Mouse (Mus musculus) spleen, adult 18-20 months (tissue): ENCODE measurements around the gene Col16a1.

Experiments used
- DNase-seq, 2 experiments: peaks; one replicate each; pipeline ENCODE4 v3.0.0; 2022; ENCODE audit warnings: mixed read lengths in 2 of 2

Col16a1 gene

GRCm38 (mm10) chr4:130045609-130046008, 2.0 kb upstream of the Col16a1 start:
- DNase-seq = peak; percentile 30 to 44

- DNase-seq = no peak
Observed at GRCm38 (mm10) chr4:130048203-130048479, 501 bp downstream of the Col16a1 start.

DNA sequence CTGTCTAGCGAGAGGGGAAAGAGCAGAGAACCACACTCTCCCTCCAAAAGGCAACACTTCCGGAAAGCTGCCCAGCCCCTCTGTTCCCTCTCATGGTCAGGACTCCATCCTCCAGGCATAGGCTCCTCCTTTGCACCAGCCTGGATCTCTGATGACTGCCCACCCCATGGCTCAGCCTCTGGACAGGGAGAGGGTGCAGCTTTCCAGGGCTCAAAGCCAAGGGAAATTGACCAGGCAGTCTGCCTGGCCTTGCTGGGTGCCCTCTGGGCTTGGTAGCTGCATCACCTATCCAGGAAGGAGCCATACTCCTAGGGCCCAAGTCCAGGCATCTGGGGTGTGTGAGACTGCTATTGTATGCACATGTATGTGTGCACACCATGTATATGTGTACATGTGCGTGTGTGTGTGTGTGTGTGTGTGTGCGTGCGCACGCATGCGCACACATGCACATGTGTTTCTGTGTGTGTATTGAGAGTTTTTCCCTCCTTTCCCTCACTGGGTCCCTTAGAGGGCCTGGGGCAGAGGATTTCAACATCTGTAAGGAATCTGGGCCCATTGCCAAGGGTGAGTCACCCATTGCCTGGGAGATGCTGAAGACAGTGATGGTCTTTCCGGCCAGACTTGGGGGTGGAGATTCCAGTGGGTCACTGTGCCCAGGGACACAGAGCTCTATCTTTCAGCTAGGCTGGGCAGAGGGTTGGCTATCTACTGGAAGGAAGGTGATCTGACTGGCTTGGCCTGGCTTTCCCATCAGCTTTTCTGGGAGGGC, 2.6 kb downstream of the Col16a1 start:
- no peak for DNase-seq

DNA sequence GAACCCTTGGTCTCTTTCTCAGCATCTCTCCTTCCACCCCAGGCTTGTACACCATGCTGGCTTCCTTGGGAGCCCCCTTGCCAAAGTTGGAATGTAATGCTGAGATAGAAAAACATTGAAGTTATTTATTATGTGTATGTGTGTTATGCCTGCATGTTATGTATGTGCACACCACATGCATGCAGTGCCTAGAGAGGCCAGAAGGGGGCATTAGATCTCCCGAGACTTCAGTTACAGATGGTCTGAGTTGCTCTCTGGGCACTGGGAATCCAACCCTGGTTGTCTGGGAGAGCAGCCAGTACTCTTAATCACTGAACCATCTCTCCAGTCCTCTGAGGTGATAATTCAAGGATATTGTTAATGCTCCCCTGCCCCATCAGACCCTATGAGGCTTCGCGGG, 4.6 kb downstream of the Col16a1 start:
- DNase-seq = no peak

- no peak for DNase-seq
Observed at GRCm38 (mm10) chr4:130053111-130053510, 5.5 kb downstream of the Col16a1 start.

DNA sequence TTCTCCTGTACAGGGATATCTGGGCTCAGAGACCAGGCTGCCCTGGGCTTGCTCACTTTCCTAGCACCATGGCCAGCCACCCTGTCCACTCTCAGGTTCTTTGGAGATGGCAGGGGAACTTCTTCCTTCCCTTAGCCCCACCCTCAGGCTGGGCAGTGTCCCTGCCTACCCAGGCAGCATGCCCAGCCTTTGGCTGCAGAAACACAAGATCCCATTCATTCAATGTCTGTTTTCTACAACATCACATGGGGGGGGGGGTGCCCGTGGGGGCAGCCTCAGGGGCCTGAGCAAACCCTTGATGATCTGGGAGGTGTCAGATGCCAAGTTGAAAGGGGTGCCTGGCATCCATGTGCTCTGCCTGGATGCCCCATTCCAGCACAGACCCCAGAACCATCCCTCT, 7.1 kb downstream of the Col16a1 start:
- DNase-seq = no peak

DNA sequence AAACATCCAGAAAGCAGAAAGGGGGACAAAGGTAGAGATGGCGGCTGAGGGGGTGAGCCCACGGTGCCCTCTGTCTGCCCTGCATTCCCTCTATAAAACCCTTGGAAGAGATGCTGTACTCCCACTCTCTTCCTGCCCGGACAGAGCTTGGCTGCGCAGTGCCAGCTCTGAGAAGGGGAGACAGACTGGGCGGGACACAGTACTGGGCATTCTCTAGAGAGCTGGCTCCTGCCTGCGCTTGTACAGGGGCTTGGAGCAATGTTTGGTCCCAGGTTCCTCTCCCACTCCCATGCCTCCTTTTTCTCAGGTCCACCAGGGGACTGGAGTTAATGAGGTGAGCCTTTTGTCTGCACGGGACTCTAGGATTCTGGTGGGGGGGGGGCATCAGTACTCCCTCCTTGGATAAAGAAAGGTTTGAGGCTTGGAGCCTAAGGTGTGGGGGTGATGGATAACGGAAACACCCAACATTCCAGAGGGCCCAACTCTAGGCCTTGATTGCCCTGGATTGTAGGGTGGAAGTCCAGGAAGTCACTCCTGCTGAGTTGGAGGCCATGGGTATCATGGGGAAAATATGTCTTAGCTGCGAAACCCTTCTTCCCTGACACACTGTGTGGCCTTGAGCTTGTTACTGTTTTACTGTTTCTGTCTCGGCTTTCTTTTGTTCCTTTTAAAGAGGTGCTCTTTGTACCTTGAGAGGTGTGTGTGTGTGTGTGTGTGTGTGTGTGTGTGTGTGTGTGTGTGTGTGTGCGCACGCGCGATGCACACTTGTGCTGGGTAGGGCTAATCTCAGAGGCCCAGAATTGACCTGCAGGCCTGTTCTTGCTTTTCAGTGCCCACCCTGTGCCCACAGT, 7.7 kb downstream of the Col16a1 start:
- DNase-seq = no peak

- DNase-seq = no peak
Observed at GRCm38 (mm10) chr4:130056011-130056322, 8.3 kb downstream of the Col16a1 start.

- DNase-seq = no peak
Observed at GRCm38 (mm10) chr4:130056471-130056870, 8.8 kb downstream of the Col16a1 start.

GRCm38 (mm10) chr4:130060937-130061336, 13.3 kb downstream of the Col16a1 start:
- no peak for DNase-seq

GRCm38 (mm10) chr4:130063191-130063590, 15.6 kb downstream of the Col16a1 start:
- DNase-seq = no peak

DNA sequence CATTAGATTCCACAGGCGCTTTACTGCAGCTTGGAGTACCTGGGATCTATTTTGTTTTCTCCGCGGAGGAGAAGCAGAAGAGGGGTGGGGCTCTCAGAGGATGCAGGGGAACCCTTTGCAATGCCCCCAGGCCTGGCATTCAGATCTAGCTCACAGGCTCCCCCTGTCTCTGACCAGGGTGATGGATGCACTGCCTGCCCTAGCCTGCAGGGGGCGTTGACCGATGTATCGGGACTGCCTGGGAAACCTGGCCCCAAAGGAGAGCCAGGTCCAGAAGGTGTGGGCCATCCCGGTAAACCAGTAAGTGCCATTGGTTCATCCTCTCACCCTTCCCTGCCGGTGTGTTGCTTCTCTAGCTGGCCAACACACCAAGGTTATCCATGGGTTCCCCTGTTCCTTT, 19.2 kb downstream of the Col16a1 start:
- no peak for DNase-seq

- no peak for DNase-seq
Observed at GRCm38 (mm10) chr4:130070523-130070922, 22.9 kb downstream of the Col16a1 start.

GRCm38 (mm10) chr4:130071758-130072157, 24.1 kb downstream of the Col16a1 start:
- DNase-seq = no peak

- no peak for DNase-seq
Observed at GRCm38 (mm10) chr4:130073367-130073766, 25.7 kb downstream of the Col16a1 start.

GRCm38 (mm10) chr4:130074761-130075515, 27.3 kb downstream of the Col16a1 start:
- no peak for DNase-seq

DNA sequence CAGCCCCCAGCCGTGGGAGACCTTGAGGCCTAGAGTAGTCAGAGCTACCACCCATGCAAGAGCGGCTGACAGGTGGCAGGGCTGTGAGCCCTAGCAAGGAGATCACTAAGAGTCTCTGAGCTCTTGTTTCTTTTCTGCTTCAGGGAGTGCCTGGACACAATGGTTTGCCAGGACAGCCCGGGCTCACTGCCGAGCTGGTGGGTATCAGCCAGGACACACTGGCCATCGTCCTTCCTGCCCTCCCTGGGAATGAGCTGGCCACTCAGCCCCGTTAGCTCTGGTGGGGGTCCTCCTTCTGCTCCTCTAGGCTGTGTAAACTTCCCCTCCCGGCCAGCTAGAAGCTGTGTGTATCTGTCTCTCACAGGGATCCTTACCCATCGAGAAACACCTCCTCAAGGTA, 29.2 kb downstream of the Col16a1 start:
- no peak for DNase-seq

DNA sequence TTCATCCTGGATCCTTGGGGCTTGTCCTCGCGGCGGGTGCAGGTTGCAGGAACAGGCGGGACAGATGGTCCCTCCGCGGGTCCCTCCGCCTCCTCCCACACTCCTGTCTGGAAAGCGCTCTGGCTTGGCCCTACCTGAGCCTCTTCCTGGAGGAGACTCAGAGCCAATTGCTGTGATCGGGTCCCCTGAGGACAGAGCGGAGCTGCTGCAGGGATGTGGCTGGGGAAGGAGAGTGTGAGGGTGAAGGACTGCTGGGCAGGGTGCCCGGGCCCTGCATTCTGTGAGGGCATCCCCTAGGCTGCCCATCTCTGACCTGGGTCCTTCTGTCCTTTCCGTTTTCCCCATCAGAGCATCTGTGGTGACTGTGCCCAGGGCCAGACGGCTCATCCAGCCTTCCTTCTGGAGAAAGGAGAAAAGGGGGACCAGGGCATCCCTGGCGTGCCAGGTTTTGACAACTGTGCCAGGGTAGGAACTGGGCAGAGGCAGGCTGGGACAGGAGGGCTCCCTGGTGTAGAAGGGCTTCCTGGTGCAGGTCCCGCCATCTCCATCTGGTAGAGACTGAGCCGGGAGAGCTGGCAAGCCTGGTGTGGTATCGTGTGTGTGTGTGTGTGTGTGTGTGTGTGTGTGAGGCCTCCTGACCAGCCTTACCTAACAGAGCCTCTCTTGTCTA, 31.3 kb downstream of the Col16a1 start:
- DNase-seq = no peak

DNA sequence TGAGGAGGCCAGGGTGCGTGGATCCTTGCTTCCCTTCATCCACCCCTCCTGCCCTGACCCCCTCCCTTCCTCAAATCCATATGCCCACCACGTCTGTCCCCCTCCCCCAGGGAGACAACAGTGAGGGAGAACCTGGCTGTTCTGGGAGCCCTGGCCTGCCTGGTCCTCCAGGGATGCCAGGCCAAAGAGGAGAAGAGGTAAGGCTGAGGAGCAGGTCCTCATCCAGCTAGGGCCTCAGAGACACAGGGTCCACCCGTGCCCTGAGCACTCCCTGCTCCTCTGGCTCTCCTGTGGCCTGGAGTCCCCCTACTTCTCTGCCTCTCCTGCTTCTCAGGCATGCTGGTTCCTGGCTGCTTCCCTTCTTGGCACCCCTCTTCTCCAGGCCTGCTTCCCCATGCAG, 31.9 kb downstream of the Col16a1 start:
- DNase-seq = no peak

- no peak for DNase-seq
Observed at GRCm38 (mm10) chr4:130081345-130082190, 33.9 kb downstream of the Col16a1 start.

DNA sequence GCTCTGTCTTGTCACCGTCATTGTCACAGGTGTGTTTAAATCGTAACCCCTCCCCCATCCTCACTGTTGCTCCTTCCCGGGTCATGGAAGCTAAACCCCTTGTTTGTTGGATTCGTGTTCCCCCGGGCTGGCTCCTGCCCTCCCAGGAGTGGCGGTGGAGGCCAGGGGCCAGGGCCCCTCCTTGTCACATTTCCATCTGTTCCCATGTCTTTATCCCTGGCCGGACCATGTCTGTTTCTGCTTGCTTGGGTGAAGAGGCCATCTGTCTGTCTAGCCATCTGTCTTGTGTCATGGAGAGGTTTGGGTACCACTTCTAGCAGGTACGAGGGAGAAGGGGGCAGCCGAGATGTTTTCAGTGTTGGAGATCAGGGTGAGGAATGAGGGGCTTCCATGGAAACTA, 34.6 kb downstream of the Col16a1 start:
- DNase-seq = no peak

GRCm38 (mm10) chr4:130084331-130084945, 36.8 kb downstream of the Col16a1 start:
- no peak for DNase-seq
